Mouse (Mus musculus): ENCODE data around the gene Trp53tg5. TPM values are rescaled to one million over a fixed set of nuclear protein-coding genes. Genes with fewer than 3 reads are reported as not detected.

Trp53tg5 gene
- polyA plus RNA-seq, 1 experiment = not detected

- 88% methylated on average over 3 of the region's 3 CpGs for WGBS
- Histone ChIP-seq H3K36me3 (ENCODE audit: control insufficient read depth, insufficient read depth, low read length) (no peaks in the 10 kb centered on the region), H3K27ac (ENCODE audit: insufficient read depth, low read length) (no peak overlapping the region), H3K27me3 (ENCODE audit: control insufficient read depth, insufficient read depth, low read length) (no peaks in the 10 kb centered on the region), H3K4me1 (ENCODE audit: control insufficient read depth, insufficient read depth, insufficient read length) (peaks cover 5% of the 10 kb centered on the region; the same call in 1 of the 2 replicates), H3K4me3 (ENCODE audit: extremely low read depth, insufficient read depth, insufficient read length) (no peak overlapping the region)
- TF ChIP-seq POLR2A (IDR thresholded peaks at IDR 0.05; ENCODE audit: low read depth, low read length) (no peak), CTCF (IDR thresholded peaks at IDR 0.05; ENCODE audit: extremely low read depth, insufficient read depth, insufficient read length, insufficient replicate concordance) (no peak)
- DNase-seq (ENCODE audit: low read depth in 1 of 2, low spot score in 2 of 2) = no peak
These were observed 28.0 kb downstream of the Trp53tg5 start for GRCm38 (mm10) chr2:164445399-164446085.

GRCm38 (mm10) chr2:164444701-164445100 is 28.8 kb downstream of the Trp53tg5 start:
- Histone ChIP-seq H3K4me3 (ENCODE audit: extremely low read depth, insufficient read depth, insufficient read length) (no peak overlapping the region), H3K27me3 (ENCODE audit: control insufficient read depth, insufficient read depth, low read length) (no peaks in the 10 kb centered on the region), H3K36me3 (ENCODE audit: control insufficient read depth, insufficient read depth, low read length) (no peaks in the 10 kb centered on the region), H3K4me1 (ENCODE audit: control insufficient read depth, insufficient read depth, insufficient read length) (peaks cover 13% of the 10 kb centered on the region; the same call in 1 of the 2 replicates), H3K27ac (ENCODE audit: insufficient read depth, low read length) (no peak overlapping the region)
- DNase-seq (ENCODE audit: low read depth in 1 of 2, low spot score in 2 of 2) = no peak
- 89% methylated on average over 2 of the region's 2 CpGs for WGBS
- no peak for TF ChIP-seq CTCF (IDR thresholded peaks at IDR 0.05; ENCODE audit: extremely low read depth, insufficient read depth, insufficient read length, insufficient replicate concordance)
- TF ChIP-seq POLR2A (IDR thresholded peaks at IDR 0.05; ENCODE audit: low read depth, low read length) = no peak

GRCm38 (mm10) chr2:164443460-164444000 is 30.0 kb downstream of the Trp53tg5 start, which contains the start of gene Sdc4:
Gene Sdc4, minus strand, starts transcription at chr2:164443887.
- TF ChIP-seq POLR2A (IDR thresholded peaks at IDR 0.05; ENCODE audit: low read depth, low read length) (no peak), CTCF (IDR thresholded peaks at IDR 0.05; ENCODE audit: extremely low read depth, insufficient read depth, insufficient read length, insufficient replicate concordance) (no peak)
- no peaks in the 10 kb centered on the region for H3K27me3 ChIP-seq (ENCODE audit: control insufficient read depth, insufficient read depth, low read length)
- WGBS = 19% methylated on average over 18 of the region's 18 CpGs
- DNase-seq (ENCODE audit: low read depth in 1 of 2, low spot score in 2 of 2) = no peak
- peak within 1 kb of the TSS; percentile 73 for H3K4me3 ChIP-seq (ENCODE audit: extremely low read depth, insufficient read depth, insufficient read length)
- H3K4me1 ChIP-seq (ENCODE audit: control insufficient read depth, insufficient read depth, insufficient read length) = peaks cover 17% of the 10 kb centered on the region; the same call in 1 of the 2 replicates
- peak within 1 kb of the TSS; percentile 93 for H3K27ac ChIP-seq (ENCODE audit: insufficient read depth, low read length)
- H3K36me3 ChIP-seq (ENCODE audit: control insufficient read depth, insufficient read depth, low read length) = no peaks in the 10 kb centered on the region

GRCm38 (mm10) chr2:164443051-164443437 is 30.5 kb downstream of the Trp53tg5 start:
- Histone ChIP-seq H3K4me3 (ENCODE audit: extremely low read depth, insufficient read depth, insufficient read length) (peak overlapping the region; percentile 73), H3K36me3 (ENCODE audit: control insufficient read depth, insufficient read depth, low read length) (no peaks in the 10 kb centered on the region), H3K27ac (ENCODE audit: insufficient read depth, low read length) (peak overlapping the region; percentile 93), H3K27me3 (ENCODE audit: control insufficient read depth, insufficient read depth, low read length) (no peaks in the 10 kb centered on the region), H3K4me1 (ENCODE audit: control insufficient read depth, insufficient read depth, insufficient read length) (peaks cover 21% of the 10 kb centered on the region; the same call in 1 of the 2 replicates)
- DNase-seq (ENCODE audit: low read depth in 1 of 2, low spot score in 2 of 2) = peak in 1 of 2 experiments; percentile 84
- under 1% methylated on average over 26 of the region's 26 CpGs for WGBS
- TF ChIP-seq POLR2A (IDR thresholded peaks at IDR 0.05; ENCODE audit: low read depth, low read length) (peak; percentile 70), CTCF (IDR thresholded peaks at IDR 0.05; ENCODE audit: extremely low read depth, insufficient read depth, insufficient read length, insufficient replicate concordance) (no peak)

GRCm38 (mm10) chr2:164442315-164443050 is 31.0 kb downstream of the Trp53tg5 start:
- WGBS = 4% methylated on average over 29 of the region's 29 CpGs
- Histone ChIP-seq H3K36me3 (ENCODE audit: control insufficient read depth, insufficient read depth, low read length) (no peaks in the 10 kb centered on the region), H3K27me3 (ENCODE audit: control insufficient read depth, insufficient read depth, low read length) (no peaks in the 10 kb centered on the region), H3K4me1 (ENCODE audit: control insufficient read depth, insufficient read depth, insufficient read length) (peaks cover 22% of the 10 kb centered on the region; the same call in 1 of the 2 replicates), H3K4me3 (ENCODE audit: extremely low read depth, insufficient read depth, insufficient read length) (peak overlapping the region; percentile 73), H3K27ac (ENCODE audit: insufficient read depth, low read length) (peak overlapping the region; percentile 93)
- no peak for TF ChIP-seq POLR2A (IDR thresholded peaks at IDR 0.05; ENCODE audit: low read depth, low read length)
- no peak for TF ChIP-seq CTCF (IDR thresholded peaks at IDR 0.05; ENCODE audit: extremely low read depth, insufficient read depth, insufficient read length, insufficient replicate concordance)
- peak in 1 of 2 experiments; percentile 30 for DNase-seq (ENCODE audit: low read depth in 1 of 2, low spot score in 2 of 2)

GRCm38 (mm10) chr2:164441731-164442130 is 31.8 kb downstream of the Trp53tg5 start:
- no peak for DNase-seq (ENCODE audit: low read depth in 1 of 2, low spot score in 2 of 2)

More at GRCm38 (mm10) chr2:164441731-164442130, 31.8 kb downstream of the Trp53tg5 start:
- Histone ChIP-seq H3K36me3 (ENCODE audit: control insufficient read depth, insufficient read depth, low read length) (no peaks in the 10 kb centered on the region), H3K27ac (ENCODE audit: insufficient read depth, low read length) (peak overlapping the region; percentile 93), H3K4me3 (ENCODE audit: extremely low read depth, insufficient read depth, insufficient read length) (peak overlapping the region; percentile 73), H3K27me3 (ENCODE audit: control insufficient read depth, insufficient read depth, low read length) (no peaks in the 10 kb centered on the region), H3K4me1 (ENCODE audit: control insufficient read depth, insufficient read depth, insufficient read length) (peaks cover 27% of the 10 kb centered on the region; the same call in 1 of the 2 replicates)
- WGBS = 3% methylated on average over 7 of the region's 7 CpGs
- TF ChIP-seq CTCF (IDR thresholded peaks at IDR 0.05; ENCODE audit: extremely low read depth, insufficient read depth, insufficient read length, insufficient replicate concordance) (no peak), POLR2A (IDR thresholded peaks at IDR 0.05; ENCODE audit: low read depth, low read length) (no peak)

Data from spleen, adult 2 months (tissue).